Comparison of ENCODE assay signal across 9 mouse cellular contexts in genomic region chr1:191328019-191328441, GRCm38 (mm10). TPM values are rescaled to one million over a fixed set of nuclear protein-coding genes. Genes with fewer than 3 reads are reported as not detected.
DNase-seq lines count a peak whose midpoint lies in the region; ATAC-seq and TF ChIP-seq lines count a peak whose summit lies in the region.
"Had no signal": no experiment of that assay in that cellular context is flagged by ENCODE, and none has a peak within 500 bp of the region (broad histone marks: within the 10 kb centered on the region; RNA-seq: fewer than 3 reads in every experiment).

No protein-coding gene starts in this region.

- no peak overlapping the region for H3K27ac ChIP-seq in hindbrain, embryonic 12.5 days
- no peak overlapping the region for H3K27ac ChIP-seq in hindbrain, embryonic 10.5 days
- no peak overlapping the region for H3K27ac ChIP-seq in hindbrain, postnatal 0 days
- H3K27ac ChIP-seq in midbrain, embryonic 11.5 days (ENCODE audit: low read depth, low read length): no peak overlapping the region
- no peak overlapping the region for H3K27ac ChIP-seq in left cerebral cortex, adult 2 months
- H3K27ac ChIP-seq in embryonic facial prominence, embryonic 10.5 days (replicated peaks): no peak overlapping the region

- H3K4me3 ChIP-seq in hindbrain, embryonic 12.5 days: no peak overlapping the region
- H3K4me3 ChIP-seq in hindbrain, embryonic 10.5 days: no peak overlapping the region
- H3K4me3 ChIP-seq in hindbrain, postnatal 0 days (ENCODE audit: low read length): no peak overlapping the region
- no peak overlapping the region for H3K4me3 ChIP-seq in midbrain, embryonic 11.5 days (ENCODE audit: low read depth, low read length)
- H3K4me3 ChIP-seq in left cerebral cortex, adult 2 months: no peak overlapping the region
- no peak overlapping the region for H3K4me3 ChIP-seq in embryonic facial prominence, embryonic 10.5 days
- H3K4me3 ChIP-seq: myocyte had no signal

- no peak overlapping the region; the same call in 1 of the 2 replicates for H3K9ac ChIP-seq in hindbrain, embryonic 12.5 days
- H3K9ac ChIP-seq in hindbrain, postnatal 0 days (replicated peaks; ENCODE audit: low read length): no peak overlapping the region
- no peak overlapping the region for H3K9ac ChIP-seq in midbrain, embryonic 11.5 days (ENCODE audit: low read length)

- no peak for ATAC-seq in hindbrain, embryonic 12.5 days (ENCODE audit: low FRiP score)
- no peak for ATAC-seq in hindbrain, postnatal 0 days
- ATAC-seq in midbrain, embryonic 11.5 days (ENCODE audit: low FRiP score): no peak

- no peak for DNase-seq in hindbrain, embryonic 10.5 days (ENCODE audit: low spot score)
- DNase-seq in adrenal gland, postnatal 25 days: peak; percentile 36
- DNase-seq in hindbrain, postnatal 0 days (ENCODE audit: low spot score): peak; percentile 28
- peak; percentile 81 for DNase-seq in midbrain, embryonic 11.5 days (ENCODE audit: low spot score, missing footprints)
- no peak for DNase-seq in left cerebral cortex, adult 2 months (ENCODE audit: extremely low spot score in 1 of 2, low spot score in 2 of 2)
- DNase-seq in urinary bladder, adult 18-20 months (ENCODE audit: low spot score in 2 of 2): no peak
- DNase-seq in embryonic facial prominence, embryonic 10.5 days (ENCODE audit: low spot score): no peak

- H3K4me2 ChIP-seq in hindbrain, embryonic 12.5 days (replicated peaks): peak overlapping the region; percentile 92
- H3K4me2 ChIP-seq in hindbrain, postnatal 0 days (ENCODE audit: low read depth, low read length): peak overlapping the region; percentile 89; the same call in 1 of the 2 replicates
- H3K4me2 ChIP-seq in midbrain, embryonic 11.5 days: no peak overlapping the region

- intact Hi-C loops in left cerebral cortex, adult 2 months (cut with DNase I): no loop called here

- peaks cover 25% of the 10 kb centered on the region for H3K4me1 ChIP-seq in hindbrain, embryonic 12.5 days
- H3K4me1 ChIP-seq in hindbrain, embryonic 10.5 days (replicated peaks): peaks cover 33% of the 10 kb centered on the region
- H3K4me1 ChIP-seq in hindbrain, postnatal 0 days (ENCODE audit: insufficient read depth, low read length): peaks cover 13% of the 10 kb centered on the region; the same call in 1 of the 2 replicates
- H3K4me1 ChIP-seq in midbrain, embryonic 11.5 days (ENCODE audit: control insufficient read depth, insufficient read depth, low read length): peaks cover 11% of the 10 kb centered on the region
- peaks cover 31% of the 10 kb centered on the region for H3K4me1 ChIP-seq in embryonic facial prominence, embryonic 10.5 days

- peaks cover 23% of the 10 kb centered on the region for H3K36me3 ChIP-seq in hindbrain, embryonic 12.5 days
- peaks cover 46% of the 10 kb centered on the region for H3K36me3 ChIP-seq in hindbrain, embryonic 10.5 days
- peaks cover under 1% of the 10 kb centered on the region; the same call in 1 of the 2 replicates for H3K36me3 ChIP-seq in hindbrain, postnatal 0 days (ENCODE audit: insufficient read depth, low read length)
- H3K36me3 ChIP-seq in midbrain, embryonic 11.5 days (ENCODE audit: control insufficient read depth, insufficient read depth, low read length): peaks cover 5% of the 10 kb centered on the region; the same call in 1 of the 2 replicates
- H3K36me3 ChIP-seq in embryonic facial prominence, embryonic 10.5 days (replicated peaks): peaks cover 42% of the 10 kb centered on the region

- 83% methylated on average over 8 of the region's 8 CpGs for WGBS in hindbrain, embryonic 12.5 days
- 93% methylated on average over 8 of the region's 8 CpGs for WGBS in hindbrain, embryonic 10.5 days
- 53% methylated on average over 8 of the region's 8 CpGs for WGBS in hindbrain, postnatal 0 days
- 88% methylated on average over 8 of the region's 8 CpGs for WGBS in midbrain, embryonic 11.5 days
- 92% methylated on average over 8 of the region's 8 CpGs for WGBS in embryonic facial prominence, embryonic 10.5 days

- no peaks in the 10 kb centered on the region for H3K27me3 ChIP-seq in hindbrain, embryonic 12.5 days
- H3K27me3 ChIP-seq in hindbrain, embryonic 10.5 days (ENCODE audit: insufficient read depth, poor library complexity, severe bottlenecking): 0 out of 2 replicates have a peak, but pooled peaks cover 10% of the 10 kb centered on the region
- no peaks in the 10 kb centered on the region for H3K27me3 ChIP-seq in hindbrain, postnatal 0 days (ENCODE audit: insufficient read depth, low read length)
- no peaks in the 10 kb centered on the region for H3K27me3 ChIP-seq in midbrain, embryonic 11.5 days (ENCODE audit: control insufficient read depth, insufficient read depth, low read length)
- peaks cover under 1% of the 10 kb centered on the region; the same call in 1 of the 2 replicates for H3K27me3 ChIP-seq in embryonic facial prominence, embryonic 10.5 days (replicated peaks; ENCODE audit: low read depth, poor library complexity, severe bottlenecking)

- H3K9me3 ChIP-seq in hindbrain, embryonic 12.5 days (replicated peaks): no peaks in the 10 kb centered on the region
- H3K9me3 ChIP-seq in hindbrain, embryonic 10.5 days: no peaks in the 10 kb centered on the region
- no peaks in the 10 kb centered on the region for H3K9me3 ChIP-seq in hindbrain, postnatal 0 days (ENCODE audit: low read length)
- no peaks in the 10 kb centered on the region for H3K9me3 ChIP-seq in midbrain, embryonic 11.5 days (ENCODE audit: control insufficient read depth, low read length)
- H3K9me3 ChIP-seq in embryonic facial prominence, embryonic 10.5 days: no peaks in the 10 kb centered on the region

- no peak for TF ChIP-seq CTCF in hindbrain, postnatal 0 days (IDR thresholded peaks at IDR 0.05; ENCODE audit: low read depth)
- TF ChIP-seq CTCF in left cerebral cortex, adult 2 months (IDR thresholded peaks at IDR 0.05): no peak

RNA-seq across cellular contexts. Expression of gene Tmem206, which starts 2.3 kb away (rescaled TPM):
- polyA plus RNA-seq in hindbrain, embryonic 12.5 days (2016; fragmentation: Nextera tagmentation; extraction: Ambion mirVana): 34.2 and 35.1 TPM in 2 replicates
- polyA plus RNA-seq in hindbrain, embryonic 10.5 days (2016; fragmentation: Nextera tagmentation; extraction: Ambion mirVana): 30.5 and 36.6 TPM in 2 replicates
- 7.4 and 7.7 TPM in 2 replicates for total RNA-seq in adrenal gland, postnatal 25 days (2021)
- 22.5 and 24.9 TPM in 2 replicates for total RNA-seq in hindbrain, postnatal 0 days (2014; rRNA removed)
- 23.2 and 24.0 TPM in 2 replicates for polyA plus RNA-seq in hindbrain, postnatal 0 days (2015; fragmentation: Nextera tagmentation; extraction: Ambion mirVana)
- polyA plus RNA-seq in midbrain, embryonic 11.5 days (2014; fragmentation: Nextera tagmentation; extraction: Ambion mirVana): 38.5 and 39.1 TPM in 2 replicates
- 1 to 10 TPM; 9.3 to 9.4 TPM for total RNA-seq in left cerebral cortex, adult 2 months (2021)
- 25.4 and 26.0 TPM in 2 replicates for polyA plus RNA-seq in embryonic facial prominence, embryonic 10.5 days (2016; fragmentation: Nextera tagmentation; extraction: Ambion mirVana)

RNA-seq across cellular contexts. Expression of gene Nenf, which starts 10.0 kb away (rescaled TPM):
- 81.0 and 87.3 TPM in 2 replicates for polyA plus RNA-seq in hindbrain, embryonic 12.5 days (2016; fragmentation: Nextera tagmentation; extraction: Ambion mirVana)
- polyA plus RNA-seq in hindbrain, embryonic 10.5 days (2016; fragmentation: Nextera tagmentation; extraction: Ambion mirVana): 58.6 and 75.5 TPM in 2 replicates
- total RNA-seq in adrenal gland, postnatal 25 days (2021): 104 and 112 TPM in 2 replicates
- total RNA-seq in hindbrain, postnatal 0 days (2014; rRNA removed): 143 and 171 TPM in 2 replicates
- polyA plus RNA-seq in hindbrain, postnatal 0 days (2015; fragmentation: Nextera tagmentation; extraction: Ambion mirVana): 177 and 182 TPM in 2 replicates
- 70.5 and 77.9 TPM in 2 replicates for polyA plus RNA-seq in midbrain, embryonic 11.5 days (2014; fragmentation: Nextera tagmentation; extraction: Ambion mirVana)
- total RNA-seq in left cerebral cortex, adult 2 months (2021): 10 to 100 TPM; 71.3 to 76.4 TPM
- 42.8 and 48.6 TPM in 2 replicates for polyA plus RNA-seq in embryonic facial prominence, embryonic 10.5 days (2016; fragmentation: Nextera tagmentation; extraction: Ambion mirVana)

Comparison
In these comparisons a context has a peak if more than half of its experiments do, and no peak if none do; other contexts are left out.
1. DNase-seq: peak in adrenal gland, postnatal 25 days (single experiment), hindbrain, postnatal 0 days (single experiment) and midbrain, embryonic 11.5 days (single experiment); none in hindbrain, embryonic 10.5 days (single experiment), left cerebral cortex, adult 2 months (0 of 2), urinary bladder, adult 18-20 months (0 of 2) and embryonic facial prominence, embryonic 10.5 days (single experiment).